Mouse (Mus musculus) large intestine, adult 2 months (tissue): ENCODE measurements around the gene Sorcs2. TPM values are rescaled to one million over a fixed set of nuclear protein-coding genes. Genes with fewer than 3 reads are reported as not detected.

Experiments
- DNase-seq: peaks from one replicate; pipeline ENCODE4 v3.0.0-alpha.2; 2012; ENCODE audit warnings: low read depth, low spot score
- WGBS: fragments of 180-500 bp; shearing (Covaris S2); methylation state at CpG from one replicate; pipeline ENCODE4 v1.1.7; 2018; 5-methylcytosine and 5-hydroxymethylcytosine counted together
- polyA plus RNA-seq: library from polyadenylated mRNA; depleted of rRNA; stranded (reverse); fragments of >200 nt; gene quantifications from 2 replicates; pipeline ENCODE4 v1.2.3, GENCODE M21; 2012

Gene Sorcs2
- polyA plus RNA-seq, 1 experiment: 3.9 TPM

- no peak for DNase-seq
- 67% methylated on average over 8 of the region's 8 CpGs for WGBS
Measured at GRCm38 (mm10) chr5:36149098-36149497, 248.8 kb downstream of the Sorcs2 start.

DNA sequence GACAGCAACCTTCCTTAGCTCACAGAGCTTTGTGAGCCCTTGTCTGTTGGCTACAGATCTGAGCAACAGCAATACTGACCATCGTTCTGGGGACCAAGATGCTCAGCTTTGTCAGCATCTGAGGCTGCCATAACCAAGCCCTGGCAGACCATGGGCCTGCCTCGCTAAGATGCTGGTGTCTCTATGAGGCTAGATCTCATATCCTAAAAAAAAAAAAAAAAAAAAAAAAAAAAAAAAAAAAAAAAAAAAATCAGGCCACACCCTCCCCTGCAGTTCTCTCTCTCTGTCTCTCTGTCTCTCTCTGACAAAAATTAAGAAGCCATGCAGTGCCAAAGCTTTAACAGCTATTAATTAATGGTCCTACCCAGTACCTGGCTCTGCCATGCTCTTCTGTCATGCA is 251.3 kb downstream of the Sorcs2 start:
- WGBS: 89% methylated on average over 2 of the region's 2 CpGs
- no peak for DNase-seq

DNA sequence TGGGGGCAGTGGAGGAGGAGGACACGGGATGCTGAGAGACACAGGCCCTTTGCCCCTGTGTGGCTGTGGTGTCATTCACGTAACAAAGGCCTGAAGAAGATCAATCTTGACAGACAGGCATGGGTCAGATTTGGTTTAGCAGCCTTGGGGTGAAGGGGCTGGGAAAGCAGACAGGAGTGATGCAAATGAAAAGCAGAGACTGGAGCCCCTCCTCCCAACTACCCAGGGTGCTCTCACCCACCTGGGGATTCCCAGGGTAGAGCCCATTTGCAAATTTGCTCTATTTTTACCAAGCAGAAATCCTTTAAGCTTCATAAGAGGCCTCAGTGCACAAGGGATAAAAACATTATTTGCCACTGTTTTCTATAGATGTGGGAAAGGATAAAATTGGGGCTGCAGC is 253.4 kb downstream of the Sorcs2 start:
- WGBS: 82% methylated on average over 2 of the region's 2 CpGs
- DNase-seq: no peak

GRCm38 (mm10) chr5:36141676-36142255 is 256.2 kb downstream of the Sorcs2 start:
- DNase-seq: no peak
- WGBS: 66% methylated on average over 6 of the region's 6 CpGs

DNA sequence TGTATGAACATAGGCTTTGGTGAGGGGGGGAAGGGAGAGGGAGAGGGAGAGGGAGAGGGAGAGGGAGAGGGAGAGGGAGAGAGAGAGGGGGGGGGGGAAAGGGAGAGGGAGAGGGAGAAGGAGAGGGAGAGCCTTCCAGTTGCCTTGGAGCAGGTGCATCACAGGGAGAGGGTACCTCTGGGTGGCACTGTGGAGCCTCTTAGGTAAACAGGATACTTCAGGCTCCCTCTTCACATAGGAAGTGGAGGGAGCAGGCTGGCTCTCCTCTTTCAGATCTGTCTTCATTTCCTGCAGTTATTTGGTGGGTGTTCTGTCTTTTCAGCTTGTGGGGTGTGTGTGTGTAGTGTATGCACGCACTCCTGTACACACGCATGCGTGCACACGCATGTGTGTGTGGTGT is 256.8 kb downstream of the Sorcs2 start:
- 92% methylated on average over 4 of the region's 4 CpGs for WGBS
- DNase-seq: no peak

GRCm38 (mm10) chr5:36139766-36140165 is 258.2 kb downstream of the Sorcs2 start:
- DNase-seq: no peak
- WGBS: 70% methylated on average over 6 of the region's 6 CpGs

GRCm38 (mm10) chr5:36135874-36136542 is 261.9 kb downstream of the Sorcs2 start:
- WGBS: 76% methylated on average over 3 of the region's 3 CpGs
- no peak for DNase-seq

DNA sequence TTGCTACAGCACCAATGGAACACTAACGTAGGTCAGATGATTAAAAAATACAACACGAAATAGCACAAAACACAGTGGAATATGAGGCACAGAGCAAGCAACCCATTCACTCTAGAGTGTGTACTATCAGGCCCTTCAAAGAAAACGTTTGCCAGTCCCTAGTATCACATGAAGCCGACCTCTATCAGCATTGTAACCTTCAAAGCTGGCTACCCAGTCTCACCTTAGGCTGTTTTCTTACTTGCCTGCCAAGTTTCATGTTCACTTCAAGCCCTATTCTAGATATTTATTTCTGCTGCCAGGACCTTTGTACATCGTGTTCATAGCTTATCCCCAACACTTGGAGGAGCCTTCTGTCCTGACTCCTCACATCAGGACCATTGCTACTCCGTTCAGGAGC is 263.6 kb downstream of the Sorcs2 start:
- 69% methylated on average over 6 of the region's 6 CpGs for WGBS

GRCm38 (mm10) chr5:36133893-36134292 is 264.0 kb downstream of the Sorcs2 start:
- no peak for DNase-seq
- 51% methylated on average over 2 of the region's 2 CpGs for WGBS

More for the DNA sequence above, 263.6 kb downstream of the Sorcs2 start:
- no peak for DNase-seq

- WGBS: 46% methylated on average over 8 of the region's 8 CpGs
Measured at GRCm38 (mm10) chr5:36130393-36131011, 267.4 kb downstream of the Sorcs2 start.

DNA sequence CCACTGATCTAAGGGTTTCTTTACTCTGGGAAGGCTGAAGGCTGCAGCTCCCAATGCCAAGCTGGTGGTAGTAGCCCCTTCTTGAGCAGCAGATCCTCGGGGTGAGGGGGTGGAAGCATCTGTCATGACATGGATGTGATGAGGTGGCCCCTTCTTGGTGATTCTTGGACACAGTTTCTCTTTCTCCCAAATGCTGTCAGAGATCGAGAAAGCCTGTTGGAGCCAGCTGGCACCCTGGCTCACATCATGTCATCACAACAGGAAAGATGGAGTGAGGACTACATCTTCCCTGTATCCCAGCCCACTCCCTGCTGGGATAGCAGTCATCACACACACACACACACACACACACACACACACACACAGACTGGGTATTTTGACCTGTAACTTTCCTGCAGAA is 268.3 kb downstream of the Sorcs2 start:
- WGBS: 52% methylated on average over 2 of the region's 2 CpGs
- no peak for DNase-seq

More at GRCm38 (mm10) chr5:36130393-36131011, 267.4 kb downstream of the Sorcs2 start:
- no peak for DNase-seq

- DNase-seq: no peak
- 58% methylated on average over 3 of the region's 3 CpGs for WGBS
Measured at GRCm38 (mm10) chr5:36128513-36128912, 269.4 kb downstream of the Sorcs2 start.

DNA sequence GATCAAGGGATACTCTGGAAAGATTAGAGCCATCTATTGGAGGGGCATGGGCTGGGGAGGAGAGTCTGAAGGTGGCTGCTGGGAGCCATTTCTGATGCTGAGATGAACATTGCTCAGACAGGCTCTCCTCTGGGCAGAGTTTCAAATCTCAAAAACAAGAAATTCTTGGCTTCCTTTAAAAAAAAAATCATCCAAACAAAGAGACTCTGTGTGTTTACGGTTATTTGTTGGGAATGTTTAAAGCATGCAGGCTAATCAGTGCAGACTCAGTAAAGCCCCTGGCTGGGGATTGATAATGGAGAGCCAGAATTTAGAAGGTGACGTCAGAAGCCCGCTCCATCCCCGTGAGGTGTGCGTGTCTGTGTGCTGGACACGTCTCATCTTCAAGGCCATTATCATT is 272.9 kb downstream of the Sorcs2 start:
- DNase-seq: no peak
- 72% methylated on average over 6 of the region's 6 CpGs for WGBS

GRCm38 (mm10) chr5:36122987-36123386 is 275.0 kb downstream of the Sorcs2 start:
- DNase-seq: no peak
- WGBS: 49% methylated on average over 10 of the region's 10 CpGs

- no peak for DNase-seq
- 58% methylated on average over 3 of the region's 3 CpGs for WGBS
Measured at GRCm38 (mm10) chr5:36120931-36121341, 277.0 kb downstream of the Sorcs2 start.

- 66% methylated on average over 5 of the region's 5 CpGs for WGBS
- DNase-seq: no peak
Measured at GRCm38 (mm10) chr5:36118061-36118460, 279.9 kb downstream of the Sorcs2 start.

GRCm38 (mm10) chr5:36115519-36115918 is 282.4 kb downstream of the Sorcs2 start:
- 72% methylated on average over 7 of the region's 7 CpGs for WGBS
- DNase-seq: no peak

GRCm38 (mm10) chr5:36113696-36114095 is 284.2 kb downstream of the Sorcs2 start:
- 91% methylated on average over 2 of the region's 2 CpGs for WGBS

DNA sequence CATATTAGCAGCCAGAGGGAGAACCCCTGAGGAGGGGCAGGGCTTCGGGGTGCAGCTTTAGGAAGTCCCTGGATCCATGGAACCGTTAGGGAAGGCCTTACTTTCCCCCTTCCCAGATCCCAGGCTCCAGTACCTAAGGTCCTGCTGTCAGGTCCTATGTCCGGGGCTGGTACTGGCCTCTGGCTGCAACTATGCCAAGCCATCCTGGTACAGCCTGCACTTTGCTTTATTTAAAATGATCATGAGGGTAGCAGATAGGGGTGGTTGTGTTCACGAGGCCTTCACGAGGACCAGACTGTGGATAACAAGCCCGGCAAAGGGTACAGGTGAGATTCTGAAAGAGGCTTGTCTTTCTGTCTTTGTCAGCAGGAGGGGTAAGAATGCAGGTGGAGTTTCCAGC is 285.2 kb downstream of the Sorcs2 start:
- WGBS: 84% methylated on average over 6 of the region's 6 CpGs
- DNase-seq: no peak

More at GRCm38 (mm10) chr5:36113696-36114095, 284.2 kb downstream of the Sorcs2 start:
- DNase-seq: no peak

- WGBS: 68% methylated on average over 3 of the region's 3 CpGs
- DNase-seq: no peak
Measured at GRCm38 (mm10) chr5:36111516-36111915, 286.4 kb downstream of the Sorcs2 start.

DNA sequence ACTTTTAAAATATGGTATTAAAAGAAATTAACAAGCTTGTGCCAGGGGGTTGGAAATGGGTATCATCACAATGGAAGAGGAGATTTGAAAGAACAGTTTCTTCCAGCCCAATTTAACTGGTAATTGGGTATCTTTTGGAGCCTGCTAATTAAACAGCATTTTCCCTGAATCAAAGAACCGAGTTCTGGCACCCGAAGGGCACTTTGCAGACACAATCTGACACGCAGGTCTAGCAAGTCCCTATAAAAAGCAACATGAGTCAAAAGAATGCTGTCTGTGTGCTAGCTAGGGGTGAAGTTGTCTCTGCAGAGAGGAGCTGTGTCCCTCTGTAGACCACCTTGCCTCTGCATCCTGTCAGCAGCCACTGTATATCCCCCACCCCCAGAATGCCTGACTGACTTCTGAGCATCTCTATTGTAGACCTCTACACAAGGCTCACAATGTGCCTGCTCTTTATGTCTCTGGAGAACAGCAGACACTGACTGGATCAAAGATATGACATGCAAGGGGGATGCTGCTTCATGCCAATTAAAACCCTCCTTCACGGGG is 289.5 kb downstream of the Sorcs2 start:
- 72% methylated on average over 4 of the region's 4 CpGs for WGBS
- DNase-seq: no peak
